Mouse (Mus musculus) cerebellum, adult 2 months (tissue): ENCODE measurements around the gene Il27ra. TPM values are rescaled to one million over a fixed set of nuclear protein-coding genes. Genes with fewer than 3 reads are reported as not detected.

ENCODE experiments used
- DNase-seq, 2 experiments: peaks; one replicate each; pipeline ENCODE4 v3.0.0; 2021
- H3K27ac ChIP-seq: fragments of 200-500 bp; 2 replicates; pipeline ENCODE4 v1.5.1; 2012; ENCODE audit warnings: low read length, control low read depth, inconsistent platforms; ENCODE audit not compliant: insufficient read depth
- H3K27me3 ChIP-seq: fragments of 200-500 bp; 2 replicates; pipeline ENCODE4 v1.6.1; 2012; ENCODE audit warnings: inconsistent platforms, mild to moderate bottlenecking, low read length, moderate library complexity; ENCODE audit not compliant: control insufficient read depth, insufficient read depth
- H3K4me1 ChIP-seq: fragments of 200-500 bp; 2 replicates; pipeline ENCODE4 v1.6.1; 2011; ENCODE audit warnings: low read length; ENCODE audit not compliant: control insufficient read depth, insufficient read depth
- H3K4me3 ChIP-seq: fragments of 200-500 bp; replicated peaks from 2 replicates; pipeline ENCODE3; 2011; ENCODE audit warnings: mild to moderate bottlenecking, low read depth, low read length, control low read depth; ENCODE audit not compliant: insufficient read depth
- CTCF ChIP-seq: fragments of 200-500 bp; IDR thresholded peaks from 2 replicates; pipeline ENCODE4 v1.5.1; 2011; ENCODE audit warnings: low read depth, mild to moderate bottlenecking, control low read depth, low read length, moderate library complexity, borderline replicate concordance; ENCODE audit not compliant: insufficient read depth
- POLR2A ChIP-seq: fragments of 200-500 bp; IDR thresholded peaks from 2 replicates; pipeline ENCODE4 v1.6.1; 2011; ENCODE audit warnings: low read length, control low read depth, borderline replicate concordance; ENCODE audit not compliant: insufficient read depth
- WGBS: fragments of 180-500 bp; shearing (Covaris S2); methylation state at CpG from one replicate; pipeline ENCODE4 v1.1.7; 2018; 5-methylcytosine and 5-hydroxymethylcytosine counted together
- polyA plus RNA-seq: library from polyadenylated mRNA; depleted of rRNA; stranded (reverse); fragments of >200 nt; gene quantifications from 2 replicates; pipeline ENCODE4 v1.2.3, GENCODE M21; 2012

Gene Il27ra
- polyA plus RNA-seq, 1 experiment, result 0.21 TPM

DNA sequence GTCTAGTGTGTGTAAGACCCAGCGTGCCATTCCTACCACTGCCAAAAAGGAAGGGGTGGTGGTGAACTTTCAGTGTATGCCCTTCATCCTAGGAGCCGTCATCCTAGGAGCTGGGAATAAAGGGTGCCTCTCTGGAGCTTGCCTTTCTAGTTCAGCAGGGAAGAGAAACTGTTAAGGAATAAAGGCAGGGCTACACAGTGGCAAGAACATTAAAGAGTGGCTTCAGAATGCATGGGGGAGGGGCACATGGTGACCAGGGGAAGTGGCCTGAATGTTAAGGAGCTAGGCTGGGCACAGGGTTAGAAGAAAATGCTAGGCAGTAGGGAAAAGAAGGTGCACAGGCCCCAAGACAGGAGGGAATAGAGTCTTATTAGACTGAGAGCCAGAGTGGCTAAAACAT is 27.4 kb upstream of the Il27ra start:
- TF ChIP-seq CTCF (no peak), POLR2A (no peak)
- Histone ChIP-seq H3K27ac (no peak overlapping the region), H3K27me3 (no peaks in the 10 kb centered on the region), H3K4me1 (peaks cover 37% of the 10 kb centered on the region), H3K4me3 (no peak overlapping the region)
- DNase-seq, result no peak
- 60% methylated on average over 2 of the region's 2 CpGs for WGBS

DNA sequence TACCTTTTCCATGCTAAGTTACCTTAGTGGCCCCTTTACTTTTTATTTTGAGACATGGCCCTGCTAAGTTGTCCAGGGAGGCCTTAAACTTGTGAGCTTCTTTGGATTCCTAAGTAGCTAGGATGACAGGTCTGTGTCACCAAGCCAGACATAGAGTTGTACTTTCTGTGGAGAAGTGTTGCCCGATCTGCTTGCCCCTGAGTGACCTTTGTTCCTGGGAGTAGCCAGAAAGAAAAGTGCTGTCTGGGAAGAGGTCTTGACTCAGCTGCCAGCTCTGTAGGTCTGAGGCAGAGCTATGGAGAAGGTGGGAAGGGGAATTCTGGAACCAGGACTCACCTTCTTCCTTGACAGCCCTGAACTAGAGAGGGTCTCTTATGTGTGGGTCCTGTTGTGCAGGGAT is 26.8 kb upstream of the Il27ra start:
- no peak for DNase-seq
- Histone ChIP-seq H3K27me3 (no peaks in the 10 kb centered on the region), H3K27ac (no peak overlapping the region), H3K4me3 (no peak overlapping the region), H3K4me1 (peaks cover 37% of the 10 kb centered on the region)
- no peak for TF ChIP-seq CTCF
- TF ChIP-seq POLR2A, result no peak
- WGBS, result 49% methylated on average over 1 of the region's 1 CpGs

DNA sequence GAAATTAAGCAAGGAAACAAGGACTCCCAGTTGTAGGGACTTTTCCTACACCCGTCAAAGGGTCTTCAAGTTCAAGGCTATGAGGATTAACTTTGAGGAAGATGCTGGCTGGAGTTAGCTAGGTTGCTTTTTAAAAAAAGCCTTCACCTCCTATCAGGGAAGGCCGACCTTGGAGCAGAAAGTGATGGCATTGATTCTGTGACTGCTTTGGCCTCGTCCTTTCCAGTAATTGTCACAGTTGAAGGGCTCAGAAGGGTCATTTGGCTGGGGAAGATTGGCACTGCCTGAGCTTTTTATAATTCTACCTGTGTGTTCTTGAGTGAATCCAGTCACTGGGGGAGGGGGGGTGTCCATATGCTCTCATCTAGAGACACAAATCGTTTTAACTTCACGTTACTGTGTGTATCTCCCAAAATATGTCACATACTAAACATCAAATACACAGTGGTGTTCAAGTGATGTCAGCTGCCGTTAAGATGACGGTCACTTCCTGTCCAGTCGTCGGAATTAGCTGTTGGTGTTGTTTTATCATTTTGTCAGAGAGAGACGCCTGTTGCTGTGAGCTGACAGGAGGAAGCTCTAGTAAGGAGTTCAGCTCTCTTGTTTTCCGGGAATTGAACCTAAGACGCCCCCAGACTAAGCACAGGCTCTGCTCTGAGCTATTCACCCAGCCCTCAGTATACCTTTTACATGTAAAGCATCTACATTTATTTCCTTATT is 26.1 kb upstream of the Il27ra start:
- Histone ChIP-seq H3K4me1 (peaks cover 37% of the 10 kb centered on the region), H3K4me3 (no peak overlapping the region), H3K27ac (no peak overlapping the region), H3K27me3 (no peaks in the 10 kb centered on the region)
- DNase-seq, result no peak
- WGBS, result 57% methylated on average over 12 of the region's 12 CpGs
- TF ChIP-seq CTCF (no peak), POLR2A (no peak)

DNA sequence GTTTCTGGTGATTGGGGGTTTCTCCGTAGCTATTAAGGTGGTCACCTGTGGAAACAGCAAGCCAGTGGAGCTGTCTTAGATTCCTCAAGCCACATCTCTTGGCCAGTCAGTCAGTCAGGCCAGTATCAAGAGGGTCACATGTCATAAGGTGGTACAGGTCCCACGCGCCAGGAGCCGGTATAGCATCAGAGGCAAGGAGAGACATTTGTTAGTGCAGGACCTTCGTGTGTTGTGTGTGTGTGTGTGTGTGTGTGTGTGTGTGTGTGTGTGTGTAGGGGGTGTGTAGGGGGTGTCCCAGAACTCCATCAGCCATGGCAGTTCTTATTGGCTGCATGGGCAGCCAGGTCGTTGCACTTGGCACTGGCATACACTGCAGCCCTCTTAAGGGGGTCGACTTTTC is 25.5 kb upstream of the Il27ra start:
- Histone ChIP-seq H3K27me3 (no peaks in the 10 kb centered on the region), H3K27ac (no peak overlapping the region), H3K4me1 (peaks cover 33% of the 10 kb centered on the region), H3K4me3 (peak overlapping the region; percentile 35)
- TF ChIP-seq CTCF, result no peak
- TF ChIP-seq POLR2A, result no peak
- 69% methylated on average over 7 of the region's 7 CpGs for WGBS
- no peak for DNase-seq

DNA sequence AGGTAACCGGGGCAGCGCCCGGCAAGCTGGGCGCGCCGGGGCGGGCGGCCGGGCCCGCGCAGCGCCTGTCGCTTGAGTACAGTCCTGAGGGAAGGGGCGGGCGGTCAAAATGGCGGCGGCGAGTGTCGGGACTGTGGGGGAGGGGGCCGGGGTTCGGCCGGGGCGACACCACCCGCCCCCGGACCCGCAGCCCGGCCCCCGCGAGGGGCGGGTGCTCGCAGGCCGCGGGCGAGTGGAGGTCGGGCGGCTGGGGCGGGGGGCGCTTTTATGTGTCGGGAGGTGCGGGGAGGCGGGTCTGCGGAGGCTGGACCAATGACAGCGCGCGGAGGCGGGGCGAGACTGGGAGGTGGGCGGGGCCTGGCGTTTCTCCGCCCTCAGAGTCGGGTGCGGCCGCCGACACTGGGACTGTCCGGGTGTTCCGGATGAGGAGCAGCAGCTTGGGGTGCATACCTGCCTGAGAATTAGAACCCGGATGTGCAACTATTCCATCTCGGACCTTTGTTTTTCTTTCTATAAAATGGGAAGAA is 24.7 kb upstream of the Il27ra start:
- peak; percentile 91 to 97 for DNase-seq
- no peak overlapping the region for H3K27ac ChIP-seq
- no peaks in the 10 kb centered on the region for H3K27me3 ChIP-seq
- TF ChIP-seq POLR2A, result no peak
- TF ChIP-seq CTCF, result no peak
- WGBS, result under 1% methylated on average over 55 of the region's 58 CpGs
- peaks cover 28% of the 10 kb centered on the region for H3K4me1 ChIP-seq
- H3K4me3 ChIP-seq, result peak overlapping the region; percentile 56

DNA sequence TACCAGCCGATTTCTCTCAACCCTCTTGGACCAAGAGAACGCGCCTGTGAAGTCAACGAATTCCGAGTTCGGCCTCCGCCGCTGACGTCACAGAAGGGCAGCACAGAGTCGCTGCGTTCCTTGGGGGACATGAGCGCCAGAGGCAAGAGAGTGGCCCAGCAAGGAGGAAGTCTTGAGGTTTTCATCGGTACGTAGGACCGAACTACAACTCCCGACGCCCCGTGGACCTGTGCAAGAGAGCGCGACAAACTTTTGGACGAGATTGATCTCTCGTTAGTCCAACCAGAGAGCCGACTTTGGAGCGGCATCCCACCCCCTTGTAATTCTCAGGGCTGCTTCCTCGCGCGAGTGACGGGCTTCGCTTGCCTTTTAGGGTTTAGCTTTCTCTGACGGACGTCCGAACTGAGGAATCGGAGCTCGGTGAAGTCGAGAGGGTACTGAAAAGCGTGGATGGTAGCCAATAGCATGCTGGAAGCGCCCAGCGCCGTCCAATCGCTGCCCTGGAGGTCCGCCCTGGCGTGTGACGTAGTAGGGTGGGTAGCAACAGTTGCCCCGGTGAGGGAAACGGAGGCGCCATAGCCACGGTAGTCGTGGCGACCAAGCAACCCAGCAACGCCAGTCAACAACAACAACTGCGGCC is 24.0 kb upstream of the Il27ra start, which contains the start of gene Rfx1:
Rfx1 (plus strand) TSS at position 544 of the 640 bp plus-strand sequence.
- H3K27me3 ChIP-seq, result no peaks in the 10 kb centered on the region
- H3K4me1 ChIP-seq, result peaks cover 24% of the 10 kb centered on the region
- under 1% methylated on average over 51 of the region's 51 CpGs for WGBS
- H3K4me3 ChIP-seq, result peak within 1 kb of the TSS; percentile 80
- DNase-seq, result peak; percentile 99 to 100
- peak within 1 kb of the TSS; percentile 56 for H3K27ac ChIP-seq
- TF ChIP-seq CTCF (no peak), POLR2A (peak; percentile 69)

DNA sequence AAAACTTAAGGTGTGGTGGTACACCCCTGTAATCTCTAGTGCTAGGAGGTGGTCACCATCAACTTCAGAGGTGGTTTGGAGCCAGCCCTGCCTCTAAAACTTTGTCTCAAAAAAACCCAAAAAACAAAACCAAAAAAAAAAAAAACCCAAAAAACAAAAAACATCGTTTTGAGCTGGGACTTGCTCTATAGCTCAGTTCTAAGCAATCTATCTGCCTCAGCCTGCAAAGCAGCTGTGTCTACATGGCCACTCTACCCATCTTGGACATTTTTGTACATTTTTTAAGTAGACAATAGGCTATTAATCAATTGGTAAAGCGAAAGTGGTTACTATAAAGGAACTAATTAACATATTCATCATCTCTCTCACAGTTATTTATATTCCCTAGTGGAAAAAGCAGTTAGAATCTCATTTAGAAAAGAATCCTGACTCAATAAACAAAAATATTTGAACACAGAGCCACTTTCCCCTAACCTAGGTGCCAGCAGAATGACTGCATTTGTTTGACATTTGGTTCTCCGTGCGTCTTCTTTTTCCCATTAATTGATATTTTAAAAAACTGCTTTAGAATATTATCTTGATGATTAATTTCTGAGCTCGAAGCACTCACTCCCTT is 23.2 kb upstream of the Il27ra start:
- Histone ChIP-seq H3K27ac (peak overlapping the region; percentile 56; the same call in 1 of the 2 replicates), H3K4me3 (peak overlapping the region; percentile 80), H3K4me1 (peaks cover 18% of the 10 kb centered on the region), H3K27me3 (no peaks in the 10 kb centered on the region)
- TF ChIP-seq POLR2A (no peak), CTCF (no peak)
- DNase-seq, result no peak
- 28% methylated on average over 5 of the region's 5 CpGs for WGBS
